Mouse (Mus musculus) frontal cortex, adult 2 months (tissue): Measurements from ENCODE around the gene Cyp2d26. TPM values are rescaled to one million over a fixed set of nuclear protein-coding genes. Genes with fewer than 3 reads are reported as not detected.
A peak's percentile ranks its signal among the peaks of the same experiment; 100 is the strongest.
"Not testable (repeated sequence)": the region's sequence is repeated elsewhere in the genome, so short reads cannot be mapped to it uniquely, and the experiment has no call there.

ENCODE experiments used
- DNase-seq, 2 experiments: peaks; one replicate each; pipeline ENCODE4 v3.0.0; 2022; ENCODE audit warnings: low spot score in 1 of 2; ENCODE audit errors: extremely low spot score in 1 of 2
- polyA plus RNA-seq: library from polyadenylated mRNA; depleted of rRNA; stranded (reverse); fragments of >200 nt; gene quantifications from 2 replicates; pipeline ENCODE4 v1.2.3, GENCODE M21; 2012; rRNA removed

Gene Cyp2d26
- 0.13 and 0.14 TPM in 2 replicates for polyA plus RNA-seq

DNA sequence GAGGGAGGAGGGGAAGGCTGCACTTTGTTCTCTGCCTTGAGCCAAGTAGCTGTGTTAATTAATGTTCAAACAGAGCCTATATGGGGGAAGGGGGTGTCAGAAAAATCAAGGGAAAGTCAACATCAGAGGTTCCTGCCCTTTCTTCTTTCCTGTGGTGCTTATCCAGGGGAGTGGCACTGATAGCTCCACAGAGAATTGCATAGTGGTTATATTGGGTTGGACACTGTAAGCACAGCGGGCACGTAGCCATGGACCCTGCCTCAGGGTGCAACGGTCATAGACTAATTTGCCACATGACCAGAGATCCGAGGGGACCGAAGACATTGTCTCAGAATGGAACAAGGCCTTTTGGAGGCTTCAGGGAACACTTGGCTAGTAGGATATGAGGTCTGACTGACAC lies at the start of gene Cyp2d26:
Gene Cyp2d26, minus strand, starts transcription at position 18 of the 400 bp plus-strand sequence.
- no peak for DNase-seq

DNA sequence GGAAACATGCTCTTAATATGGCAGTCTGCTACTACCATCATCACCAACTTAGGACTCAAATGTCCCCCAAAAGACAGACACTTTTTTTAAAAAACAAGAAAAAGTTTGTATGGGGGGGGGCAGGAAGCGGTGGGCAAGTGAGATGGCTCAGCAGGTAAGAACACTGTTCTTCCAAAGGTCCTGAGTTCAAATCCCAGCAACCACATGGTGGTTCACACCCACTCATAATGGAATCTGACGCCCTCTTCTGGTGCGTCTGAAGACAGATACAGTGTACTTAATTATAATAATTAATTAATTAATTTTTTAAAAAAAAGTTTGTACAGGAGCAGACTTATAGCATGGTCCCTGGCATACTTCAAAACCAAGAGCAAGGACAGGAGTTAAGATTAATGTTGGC lies 45.1 kb upstream of the Cyp2d26 start:
- no peak for DNase-seq

DNA sequence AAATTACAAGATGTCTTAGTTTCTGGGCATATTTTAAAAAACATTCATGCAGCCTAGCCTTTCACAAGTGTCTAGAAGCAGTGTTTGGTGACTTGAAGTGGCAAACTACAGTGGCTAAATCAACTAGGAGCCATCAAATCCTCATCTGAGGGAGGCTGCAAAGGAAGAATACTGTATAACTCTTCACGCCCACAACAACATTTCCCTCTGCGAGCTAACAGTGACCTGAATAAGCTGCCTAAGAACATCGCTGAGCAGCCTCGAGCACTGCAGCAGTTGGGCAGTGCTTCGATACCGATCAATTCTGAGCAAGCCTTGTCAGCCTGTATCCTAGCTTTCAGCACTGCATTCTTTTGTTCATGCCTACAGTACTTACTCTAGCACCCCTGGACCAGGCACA lies 35.8 kb upstream of the Cyp2d26 start:
- DNase-seq = peak in 1 of 2 experiments; percentile 40

DNA sequence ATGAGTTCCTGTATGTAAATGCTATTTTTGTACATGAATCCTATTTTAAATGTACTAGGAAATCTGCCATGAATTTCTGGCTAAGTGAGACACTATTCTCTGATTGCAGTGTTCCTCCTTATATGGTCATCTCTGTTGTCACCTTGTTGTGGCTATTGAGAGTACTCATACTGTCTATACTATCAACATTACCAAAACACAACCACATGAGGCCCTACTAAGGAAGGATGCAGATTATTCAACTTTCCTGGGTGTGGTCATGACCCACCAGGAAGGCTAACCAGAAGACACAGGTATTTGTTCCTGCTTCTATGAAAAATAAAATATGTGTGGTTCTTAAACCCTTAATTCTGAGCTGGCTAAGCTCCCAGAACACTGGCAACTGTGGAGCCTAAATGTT lies 31.8 kb upstream of the Cyp2d26 start:
- no peak for DNase-seq

DNA sequence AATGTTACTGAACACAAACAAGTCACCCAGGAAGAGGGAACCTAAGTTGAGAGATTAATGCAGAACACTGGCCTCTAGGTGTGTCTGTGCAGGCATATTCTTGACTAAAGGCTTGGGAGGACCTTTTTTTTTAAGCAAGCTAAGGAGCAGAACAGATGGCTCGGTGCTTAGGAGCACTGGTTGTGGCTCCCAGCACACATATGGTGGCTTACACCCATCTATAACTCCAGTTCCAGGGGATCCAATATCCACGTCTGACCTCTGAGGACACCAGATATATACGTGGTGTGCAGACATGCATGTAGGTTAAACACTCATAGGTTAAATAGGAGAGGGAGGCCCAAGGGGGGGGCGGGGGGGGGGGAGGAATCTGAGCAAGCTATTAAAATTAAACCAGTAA lies 28.3 kb upstream of the Cyp2d26 start:
- DNase-seq = no peak

DNA sequence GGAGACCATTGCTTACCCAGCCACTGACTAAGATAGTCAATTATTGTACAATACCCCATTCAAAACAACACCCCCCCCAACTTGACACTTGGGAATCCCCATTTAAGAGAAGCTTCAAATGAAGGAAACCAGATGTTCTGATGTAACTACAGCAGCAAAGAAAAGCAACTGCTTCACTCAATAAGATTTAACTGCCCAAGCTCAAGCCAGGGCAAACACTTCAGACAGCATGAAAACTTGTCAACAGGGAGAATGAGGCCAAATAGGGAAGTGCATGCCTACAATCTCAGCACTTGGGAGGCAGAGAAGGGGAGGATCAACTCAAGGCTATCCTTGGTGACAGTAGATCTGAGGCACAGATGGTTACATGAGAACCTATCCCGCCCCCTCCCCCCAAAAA lies 27.6 kb upstream of the Cyp2d26 start:
- DNase-seq = no peak

DNA sequence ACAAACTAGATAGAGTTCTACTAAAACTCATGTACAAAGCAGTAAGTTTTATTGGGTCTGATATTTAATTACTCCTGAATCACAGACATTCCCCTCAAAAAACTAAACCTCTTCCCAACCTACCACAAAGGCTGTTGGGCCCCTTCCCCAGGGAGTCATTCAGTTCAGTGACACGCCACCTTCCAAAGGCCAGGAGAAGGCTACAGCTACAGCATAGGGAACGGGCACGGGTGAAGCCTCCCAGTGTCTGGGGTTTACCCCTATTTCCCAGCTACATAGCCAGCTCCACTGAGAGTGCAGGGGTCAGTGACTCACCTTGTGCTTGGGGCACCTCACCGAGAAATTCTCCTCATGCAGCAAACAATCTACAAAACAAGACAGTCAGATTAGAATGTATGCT lies 21.2 kb upstream of the Cyp2d26 start:
- DNase-seq = no peak

DNA sequence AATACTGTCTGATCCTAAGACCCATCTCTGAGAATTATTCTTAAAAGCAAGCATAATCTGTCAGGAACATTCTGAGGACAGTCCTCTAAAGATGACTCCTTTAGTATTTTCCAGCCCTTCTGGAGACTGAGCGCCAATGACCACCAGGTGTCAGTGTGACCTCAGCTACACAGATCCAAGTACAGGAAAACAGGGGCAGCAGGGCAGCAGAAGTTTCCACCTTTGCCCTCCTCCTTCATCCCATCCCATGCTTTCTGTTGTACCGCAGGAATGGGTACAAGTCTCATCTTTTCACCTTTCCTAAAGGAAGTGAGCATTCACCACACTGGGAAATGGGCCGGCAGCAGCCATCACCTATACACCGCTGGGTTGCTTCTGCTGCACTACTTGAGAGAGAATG lies 20.7 kb upstream of the Cyp2d26 start:
- peak in 1 of 2 experiments; percentile 71 for DNase-seq

DNA sequence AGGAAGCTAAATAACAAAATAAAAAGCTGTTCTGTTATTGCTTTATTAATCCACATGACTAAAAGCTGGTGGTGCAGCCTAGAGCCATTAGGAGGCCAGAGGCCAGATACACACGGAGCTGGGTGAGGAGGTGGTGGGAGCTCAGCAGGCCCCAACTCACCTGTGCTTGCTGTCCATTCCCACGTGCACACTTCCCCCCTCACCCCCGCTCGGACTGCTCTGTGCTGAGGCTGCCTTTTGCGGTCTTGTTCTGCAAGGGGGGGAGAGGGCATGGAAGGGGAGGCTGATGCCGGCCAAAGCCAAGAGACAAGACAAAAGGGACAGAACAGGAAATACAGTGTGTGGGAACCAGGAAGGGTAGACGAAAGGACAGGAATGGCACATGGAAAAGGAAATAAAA lies 20.2 kb upstream of the Cyp2d26 start:
- no peak for DNase-seq

DNA sequence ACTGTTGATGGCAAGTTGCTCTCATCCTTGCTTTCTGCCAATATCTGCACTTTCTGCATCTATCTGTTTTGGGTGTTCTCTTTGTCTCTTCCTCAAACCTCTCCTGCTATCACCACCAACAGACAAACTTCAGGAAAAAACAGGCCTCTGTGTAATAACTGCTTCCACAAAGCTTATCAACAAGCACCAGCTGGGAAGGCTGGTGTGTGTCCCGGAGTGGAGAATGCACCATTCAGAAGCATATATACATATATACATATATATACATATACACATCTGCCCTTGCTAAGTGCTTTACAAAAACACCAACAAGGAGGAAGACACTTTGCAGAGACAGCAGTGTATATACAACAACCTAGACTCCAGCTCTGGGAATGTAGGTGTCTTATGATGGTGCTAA lies 16.5 kb upstream of the Cyp2d26 start:
- no peak for DNase-seq

DNA sequence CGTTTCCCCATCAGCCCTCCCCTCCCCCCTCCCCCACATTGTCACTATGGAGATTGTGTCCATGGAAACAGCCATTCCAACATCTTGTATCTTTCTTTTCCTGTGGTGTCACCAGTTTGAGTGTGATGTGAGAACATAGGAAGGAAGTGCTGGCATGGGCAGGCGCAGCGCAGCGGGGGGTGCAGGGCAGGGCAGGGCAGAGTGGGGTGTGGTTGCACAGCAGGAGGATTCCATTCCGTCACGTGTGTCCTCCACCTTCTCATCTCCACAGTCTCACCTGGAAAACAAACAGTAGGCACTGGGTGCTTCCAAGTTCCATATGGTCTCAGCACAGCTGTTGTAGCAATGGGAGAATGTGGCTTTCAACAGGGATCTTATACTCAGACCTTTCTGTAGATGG lies 15.4 kb upstream of the Cyp2d26 start:
- no peak for DNase-seq

DNA sequence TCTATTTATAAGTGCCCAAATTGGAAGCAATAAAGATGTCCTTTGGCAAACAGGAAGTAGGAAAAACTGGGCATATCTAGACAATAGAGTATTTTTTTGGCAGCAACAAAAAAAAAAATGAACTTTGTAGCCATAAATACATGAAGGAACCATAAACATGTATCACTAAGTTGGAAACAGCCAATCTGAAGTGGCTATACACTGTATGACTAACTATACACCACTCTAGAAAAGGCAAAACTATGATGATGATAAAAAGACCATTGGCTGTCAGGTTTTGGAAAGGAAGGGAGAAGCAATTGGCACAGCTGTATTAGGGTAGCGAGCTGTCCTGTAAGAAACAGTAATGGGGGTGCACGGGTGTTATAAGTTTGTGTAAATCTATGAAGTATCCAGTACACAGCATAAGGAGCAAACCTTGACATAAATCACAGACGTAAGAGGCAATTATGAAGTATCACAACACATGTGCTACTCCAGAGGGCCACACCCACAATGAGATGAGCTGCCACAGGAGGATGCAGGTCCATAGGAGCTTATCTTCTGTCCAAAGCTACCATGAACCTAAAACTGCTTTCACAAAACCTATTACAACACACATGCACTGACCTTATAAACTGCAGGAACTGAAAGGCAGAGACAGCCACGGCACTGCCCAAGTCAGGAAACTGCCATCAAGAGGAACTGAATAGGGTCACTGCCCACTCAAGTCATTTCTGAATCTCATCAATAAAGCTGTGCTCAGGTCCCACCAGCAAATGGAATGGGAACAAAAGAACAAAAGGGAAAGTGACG lies 13.1 kb upstream of the Cyp2d26 start:
- DNase-seq = no peak

DNA sequence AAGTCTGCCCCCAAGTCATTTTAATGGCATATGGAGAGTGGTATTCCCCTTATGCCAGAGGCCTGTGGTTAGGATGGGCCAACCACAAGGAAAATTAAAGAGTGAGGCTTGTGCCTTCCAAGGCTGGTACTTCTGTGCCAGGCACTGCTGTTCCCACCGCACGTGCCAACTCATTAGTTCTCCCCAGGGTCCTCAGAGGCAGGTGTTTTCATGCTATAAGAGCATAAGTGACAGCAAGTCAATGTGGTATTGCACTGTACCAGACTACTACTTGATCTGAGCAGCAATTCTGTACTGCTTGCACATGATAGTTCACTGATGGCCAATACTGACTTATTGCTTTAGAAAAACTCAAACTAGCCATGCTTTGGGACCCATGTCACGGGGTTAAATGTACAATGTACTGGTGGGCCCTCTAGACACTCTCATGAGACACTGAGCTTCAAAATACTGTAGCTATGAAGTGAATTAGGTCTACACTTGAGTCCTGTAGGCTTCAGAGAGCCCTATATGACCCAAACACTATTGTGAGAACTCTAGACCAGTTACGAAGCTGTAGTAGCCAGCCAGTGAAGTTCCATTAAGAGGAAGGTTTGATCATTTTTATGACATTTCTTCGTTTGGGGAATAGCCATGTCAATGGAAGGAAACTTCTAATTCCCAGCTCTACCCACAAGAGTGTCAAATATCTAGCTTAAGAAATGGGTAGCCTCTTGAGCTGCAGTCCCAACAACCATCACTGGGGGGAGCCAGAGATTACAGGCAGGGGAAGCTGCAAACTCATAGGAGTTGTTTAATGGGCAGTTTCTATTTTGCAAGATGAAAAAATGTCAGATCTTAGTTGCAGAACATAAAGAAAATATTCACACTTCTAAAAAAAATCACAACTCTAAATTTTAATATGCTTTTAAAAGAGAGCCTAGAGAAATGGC lies 10.9 kb upstream of the Cyp2d26 start:
- peak; percentile 46 to 97 for DNase-seq

DNA sequence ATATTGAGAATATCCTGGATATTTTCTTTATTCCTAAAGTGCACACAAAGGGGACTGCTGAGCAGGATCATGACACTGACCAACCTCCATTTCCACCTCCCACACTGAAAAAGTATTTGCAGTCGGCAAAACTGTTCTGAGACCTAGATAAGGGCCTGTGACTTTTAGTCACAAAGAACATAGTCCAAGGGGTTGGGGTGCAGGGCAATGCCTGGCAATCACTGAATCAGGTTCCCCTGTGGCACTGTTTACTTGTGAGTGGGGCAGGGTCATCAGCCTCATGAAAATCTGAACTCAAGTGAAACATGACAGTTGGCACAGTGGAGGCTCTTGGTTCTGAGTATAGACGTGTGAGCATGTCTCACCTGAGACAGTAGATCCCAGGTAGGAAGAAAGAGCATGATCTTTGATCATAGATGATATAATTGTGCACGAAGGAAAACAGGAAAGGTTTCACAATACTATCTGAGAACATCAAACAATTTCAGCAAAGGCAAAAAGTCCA lies 1.9 kb upstream of the Cyp2d26 start:
- no peak for DNase-seq

DNA sequence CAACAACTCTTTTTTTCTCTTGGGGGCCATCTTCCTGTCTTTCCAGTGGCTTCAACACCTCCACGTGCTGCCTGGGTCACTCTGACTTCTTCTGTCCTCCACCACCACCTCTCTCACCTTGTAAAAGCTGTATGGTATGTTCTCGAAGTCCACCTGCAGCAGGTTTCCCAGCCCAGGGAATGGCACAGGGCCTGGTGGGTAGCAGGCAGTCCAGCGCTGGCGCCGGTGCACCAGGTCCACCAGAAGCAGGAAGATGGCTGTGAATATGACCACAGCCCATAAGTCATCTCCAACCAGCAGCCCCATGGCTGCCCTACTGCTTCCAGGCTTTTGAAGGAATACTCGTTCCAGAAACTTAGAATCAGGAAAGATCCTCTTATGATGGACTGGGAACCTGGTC lies 226 bp downstream of the Cyp2d26 start:
- DNase-seq = no peak

DNA sequence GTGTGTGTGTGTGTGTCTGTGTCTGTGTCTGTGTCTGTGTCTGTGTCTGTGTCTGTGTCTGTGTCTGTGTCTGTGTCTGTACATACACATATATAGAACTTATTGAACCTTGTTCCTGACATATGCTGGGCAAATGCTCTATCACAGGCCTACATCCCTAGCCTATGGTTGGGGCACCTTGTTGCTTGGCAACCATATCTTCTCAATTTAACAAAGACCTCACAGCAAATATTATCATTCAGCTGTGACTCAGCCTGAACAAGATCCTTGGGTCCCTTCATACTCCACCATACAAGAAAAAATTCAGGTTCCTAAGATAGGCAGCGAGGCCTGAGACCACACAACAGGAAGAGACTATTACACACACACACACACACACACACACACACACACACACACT lies 640 bp downstream of the Cyp2d26 start:
- DNase-seq = no peak

DNA sequence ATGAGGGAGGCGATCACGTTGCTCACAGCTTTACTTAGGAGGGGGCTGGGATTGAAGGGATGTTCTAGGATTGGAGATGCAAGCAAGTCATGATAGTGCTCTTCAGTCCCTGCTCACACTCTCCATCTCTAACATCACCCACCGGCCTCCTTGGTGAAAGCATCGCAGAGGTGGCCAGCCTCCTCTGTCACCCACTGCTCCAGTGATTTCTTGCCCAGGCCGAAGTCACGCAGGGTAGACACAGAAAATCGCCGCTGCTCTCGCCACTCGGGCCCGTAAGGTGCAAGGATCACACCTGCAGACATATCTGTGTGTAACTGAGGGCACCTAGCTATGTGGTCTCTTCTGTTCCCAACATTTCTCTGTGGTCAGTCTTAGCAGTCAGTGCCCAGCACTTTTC lies 1.5 kb downstream of the Cyp2d26 start:
- no peak for DNase-seq

DNA sequence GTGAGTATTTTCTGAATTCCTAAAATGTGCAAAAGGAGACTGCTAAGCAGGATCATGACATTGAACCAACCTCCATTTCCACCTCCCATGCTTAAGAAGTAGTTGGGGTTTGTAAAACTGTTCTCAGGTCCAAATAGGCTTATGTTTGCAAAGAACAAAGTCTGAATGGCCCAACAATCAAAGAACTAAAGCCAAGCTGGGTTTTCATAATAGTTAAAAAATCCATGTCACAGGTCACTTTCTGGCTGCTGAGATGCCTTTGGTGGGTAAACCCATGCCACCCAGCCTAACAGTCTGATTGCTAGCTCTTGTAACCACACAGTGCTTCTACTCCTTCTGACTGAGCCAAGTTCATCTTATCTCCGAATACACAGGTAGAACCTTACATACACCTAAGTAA lies 9.5 kb downstream of the Cyp2d26 start:
- no peak for DNase-seq

DNA sequence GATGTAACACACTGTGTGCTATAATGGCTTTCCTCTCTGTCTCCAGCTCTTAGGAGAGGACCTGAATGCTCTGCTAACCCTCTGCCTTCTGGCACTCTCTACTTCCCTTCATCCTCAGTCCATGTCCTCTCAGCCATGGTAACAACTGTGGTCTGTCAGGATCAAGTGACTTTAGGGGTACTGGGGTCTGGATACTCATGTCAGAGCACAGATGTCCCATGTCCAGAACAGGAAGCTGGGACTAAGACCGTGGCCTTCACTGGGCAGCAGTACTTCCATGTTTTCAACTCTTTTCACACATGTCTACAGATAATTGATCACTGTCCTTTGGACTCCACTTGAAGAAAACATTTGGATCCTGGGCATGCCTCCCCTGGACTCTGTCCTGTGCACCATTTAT lies 10.3 kb downstream of the Cyp2d26 start:
- no peak for DNase-seq

DNA sequence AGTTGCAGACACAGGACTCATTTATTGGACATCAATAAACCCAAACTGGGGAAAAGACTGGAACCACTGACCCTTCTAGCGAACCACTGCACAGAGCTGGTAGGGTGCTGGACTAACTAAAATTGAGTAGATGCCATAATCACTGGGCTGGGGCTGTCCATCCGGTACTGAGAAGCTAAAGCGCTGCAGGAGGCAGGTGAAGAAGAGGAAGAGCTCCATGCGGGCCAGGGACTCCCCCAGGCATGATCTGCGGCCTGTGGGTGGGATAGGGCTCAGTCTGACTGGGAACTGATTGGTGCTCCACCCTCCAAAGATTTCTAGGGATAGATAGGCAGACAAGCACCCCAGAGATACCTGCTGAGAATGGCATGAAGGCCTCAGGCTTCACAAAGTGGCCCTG lies 16.2 kb downstream of the Cyp2d26 start:
- DNase-seq = not testable (repeated sequence)

DNA sequence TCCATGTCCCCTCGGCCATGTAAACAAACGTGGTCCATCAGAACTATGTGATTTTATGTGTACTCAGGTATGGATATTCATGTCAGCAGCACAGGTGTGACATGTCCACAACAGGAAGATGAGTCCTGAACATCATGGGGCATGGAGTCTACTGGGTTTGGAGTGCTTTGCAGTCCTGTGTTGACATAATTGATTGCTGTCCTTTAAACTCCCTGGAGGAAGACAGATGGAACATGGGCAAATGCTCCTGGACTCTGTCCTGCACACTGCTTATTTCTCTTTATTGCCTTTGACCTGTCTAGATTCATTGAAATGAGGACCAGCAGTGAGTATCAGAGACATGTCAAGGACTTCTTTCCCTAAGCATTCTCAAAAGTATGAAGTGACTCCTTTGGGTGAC lies 28.2 kb downstream of the Cyp2d26 start:
- no peak for DNase-seq

DNA sequence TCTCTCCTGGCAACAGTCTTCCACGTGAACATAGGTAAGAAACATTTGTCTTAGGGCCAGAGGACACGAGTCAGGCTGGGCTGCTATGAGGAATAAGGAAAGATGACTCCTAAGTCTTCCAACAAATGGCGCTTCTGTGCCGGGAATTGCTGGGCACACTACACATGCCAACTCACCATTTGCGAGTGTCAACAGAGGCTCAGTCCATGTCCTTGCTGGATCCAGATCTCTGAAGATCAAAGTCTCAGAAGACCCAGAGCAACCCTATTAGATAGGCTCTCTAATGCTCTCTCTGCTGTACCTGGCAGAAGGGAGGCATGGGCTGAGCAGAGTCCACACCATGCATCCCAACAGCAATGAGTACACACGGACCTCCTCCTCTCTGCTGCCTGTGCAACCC lies 29.2 kb downstream of the Cyp2d26 start:
- no peak for DNase-seq
